Mouse (Mus musculus) liver, adult 2 months (tissue): ENCODE measurements around the gene Rack1.

ENCODE experiments used
- CTCF ChIP-seq: fragments of 200-500 bp; IDR thresholded peaks from 2 replicates; pipeline ENCODE4 v1.5.1; 2011; ENCODE audit warnings: low read depth, low read length, control low read depth
- POLR2A ChIP-seq: fragments of 200-500 bp; IDR thresholded peaks from 2 replicates; pipeline ENCODE4 v1.6.1; 2011; ENCODE audit warnings: low read length, control low read depth; ENCODE audit not compliant: insufficient read depth; ENCODE audit errors: extremely low read depth

GRCm38 (mm10) chr11:48767195-48767876 is 32.8 kb upstream of the Rack1 start:
- TF ChIP-seq CTCF = no peak
- TF ChIP-seq POLR2A = no peak
